Mouse (Mus musculus): Measurements from ENCODE around the gene Cps1.

DNA sequence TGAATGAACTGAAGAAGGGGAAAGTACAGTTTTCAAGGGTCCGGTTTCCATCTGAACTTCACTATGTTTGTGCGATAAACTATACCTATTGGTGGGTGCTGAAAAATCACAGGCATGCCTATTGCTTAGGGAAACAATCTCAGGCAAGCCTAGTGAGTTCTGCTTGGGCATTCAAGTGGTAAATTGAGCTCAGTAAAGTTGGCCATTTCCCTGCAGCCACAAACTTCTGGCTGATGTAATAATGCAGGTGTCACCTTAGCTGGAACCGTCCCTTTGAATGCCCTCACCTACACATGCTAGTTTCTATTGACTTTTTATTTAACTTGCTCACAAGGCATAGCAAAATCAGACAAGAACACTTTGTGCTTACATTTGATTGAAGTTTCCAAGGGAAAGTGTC lies 61.3 kb downstream of the Cps1 start:
- TF ChIP-seq CTCF (IDR thresholded peaks at IDR 0.05; ENCODE audit: low read depth, low read length) = no peak
- no peak for TF ChIP-seq POLR2A (IDR thresholded peaks at IDR 0.05; ENCODE audit: borderline replicate concordance, low read depth, low read length)
